Mouse (Mus musculus) stomach, embryonic 16.5 days (tissue): Measurements from ENCODE around the gene Syngr3. TPM values are rescaled to one million over a fixed set of nuclear protein-coding genes. Genes with fewer than 3 reads are reported as not detected.
A peak's percentile ranks its signal among the peaks of the same experiment; 100 is the strongest.

Source experiments
- ATAC-seq: fragments of 200-750 bp; cut with Nextera tagmentation; 2 replicates; pipeline ENCODE4 v1.8.0; 2017; ENCODE audit warnings: moderate number of reproducible peaks, moderate TSS enrichment; ENCODE audit not compliant: insufficient read depth, low FRiP score
- H3K27ac ChIP-seq: fragments of 300-500 bp; sonication (generic); 2 replicates; pipeline ENCODE4 v1.5.1; 2014; ENCODE audit warnings: low read length
- H3K27me3 ChIP-seq: fragments of 300-500 bp; sonication (generic); 2 replicates; pipeline ENCODE4 v1.6.1; 2014; ENCODE audit warnings: low read length, control low read depth, mixed read lengths; ENCODE audit not compliant: control insufficient read depth, insufficient read depth
- H3K36me3 ChIP-seq: fragments of 300-500 bp; sonication (generic); 2 replicates; pipeline ENCODE4 v1.6.1; 2014; ENCODE audit warnings: low read length; ENCODE audit not compliant: control insufficient read depth, insufficient read depth
- H3K4me1 ChIP-seq: fragments of 300-500 bp; sonication (generic); 2 replicates; pipeline ENCODE4 v1.6.1; 2014; ENCODE audit warnings: low read length, control low read depth, mixed read lengths; ENCODE audit not compliant: control insufficient read depth, insufficient read depth
- H3K4me2 ChIP-seq: fragments of 300-500 bp; sonication (generic); 2 replicates; pipeline ENCODE4 v1.6.1; 2014; ENCODE audit warnings: low read depth, low read length, mixed read lengths
- H3K4me3 ChIP-seq: fragments of 300-500 bp; sonication (generic); replicated peaks from 2 replicates; pipeline ENCODE4 v1.5.1; 2014; ENCODE audit warnings: mild to moderate bottlenecking, low read length
- H3K9ac ChIP-seq: fragments of 300-500 bp; sonication (generic); 2 replicates; pipeline ENCODE4 v1.6.1; 2014; ENCODE audit warnings: low read length
- H3K9me3 ChIP-seq: fragments of 300-500 bp; sonication (generic); replicated peaks from 2 replicates; pipeline ENCODE4 v1.6.1; 2016; ENCODE audit warnings: low read length, control low read depth; ENCODE audit not compliant: control insufficient read depth
- WGBS: fragments of 180-500 bp; shearing (Covaris S2); extraction: QIAGEN DNeasy Blood & Tissue Kit; methylation state at CpG from one replicate; pipeline ENCODE4 v1.1.7; 2014; 5-methylcytosine and 5-hydroxymethylcytosine counted together
- polyA plus RNA-seq: library from polyadenylated mRNA; unstranded; fragments of >200 nt; fragmentation: Nextera tagmentation; extraction: Ambion mirVana; gene quantifications from 2 replicates; pipeline ENCODE4 v1.2.1, GENCODE M21; 2015

The Syngr3 gene
- polyA plus RNA-seq, 1 experiment from 2014 or later: 6.1 TPM

GRCm38 (mm10) chr17:24708646-24709045, 18.9 kb upstream of the Syngr3 start:
- 27% methylated on average over 2 of the region's 2 CpGs for WGBS

GRCm38 (mm10) chr17:24707801-24708425, 18.2 kb upstream of the Syngr3 start:
- Histone ChIP-seq H3K4me1 (peaks cover 16% of the 10 kb centered on the region; the same call in 1 of the 2 replicates), H3K27ac (peak overlapping the region; percentile 78; the same call in 1 of the 2 replicates), H3K27me3 (no peaks in the 10 kb centered on the region), H3K4me2 (peak overlapping the region; percentile 56), H3K36me3 (peaks cover 11% of the 10 kb centered on the region; the same call in 1 of the 2 replicates), H3K9me3 (no peaks in the 10 kb centered on the region), H3K9ac (peak overlapping the region; percentile 81), H3K4me3 (peak overlapping the region; percentile 78)
- ATAC-seq: peak; percentile 11; the same call in 1 of the 2 replicates
- 4% methylated on average over 24 of the region's 24 CpGs for WGBS

More at GRCm38 (mm10) chr17:24708646-24709045, 18.9 kb upstream of the Syngr3 start:
- no peak for ATAC-seq
- Histone ChIP-seq H3K9me3 (no peaks in the 10 kb centered on the region), H3K27me3 (no peaks in the 10 kb centered on the region), H3K4me1 (peaks cover 16% of the 10 kb centered on the region; the same call in 1 of the 2 replicates), H3K9ac (no peak overlapping the region), H3K27ac (no peak overlapping the region), H3K4me2 (no peak overlapping the region), H3K36me3 (peaks cover 9% of the 10 kb centered on the region; the same call in 1 of the 2 replicates), H3K4me3 (0 out of 2 replicates have a peak overlapping the region, but pooled peaks have one; percentile 78)

- peak within 1 kb of the TSS; percentile 78 for H3K4me3 ChIP-seq
- peak within 1 kb of the TSS; percentile 81 for H3K9ac ChIP-seq
- H3K4me1 ChIP-seq: peaks cover 16% of the 10 kb centered on the region; the same call in 1 of the 2 replicates
- ATAC-seq: peak; percentile 87
- no peaks in the 10 kb centered on the region for H3K9me3 ChIP-seq
- peak within 1 kb of the TSS; percentile 78 for H3K27ac ChIP-seq
- H3K27me3 ChIP-seq: no peaks in the 10 kb centered on the region
- peak within 1 kb of the TSS; percentile 56 for H3K4me2 ChIP-seq
- WGBS: 3% methylated on average over 32 of the region's 32 CpGs
- peaks cover 18% of the 10 kb centered on the region; the same call in 1 of the 2 replicates for H3K36me3 ChIP-seq
Measured at GRCm38 (mm10) chr17:24706982-24707800, 17.4 kb upstream of the Syngr3 start, which contains the start of gene Tbl3. Gene Tbl3, minus strand, starts transcription at chr17:24707660.

GRCm38 (mm10) chr17:24705821-24706220, 16.1 kb upstream of the Syngr3 start:
- Histone ChIP-seq H3K27ac (no peak overlapping the region), H3K9me3 (no peaks in the 10 kb centered on the region), H3K27me3 (no peaks in the 10 kb centered on the region), H3K4me1 (peaks cover 16% of the 10 kb centered on the region; the same call in 1 of the 2 replicates), H3K36me3 (peaks cover 23% of the 10 kb centered on the region), H3K4me3 (no peak overlapping the region), H3K9ac (no peak overlapping the region), H3K4me2 (no peak overlapping the region)
- ATAC-seq: no peak
- WGBS: 95% methylated on average over 3 of the region's 3 CpGs

- 93% methylated on average over 9 of the region's 9 CpGs for WGBS
- Histone ChIP-seq H3K36me3 (peaks cover 23% of the 10 kb centered on the region), H3K9ac (no peak overlapping the region)
Measured at GRCm38 (mm10) chr17:24701251-24701650, 11.5 kb upstream of the Syngr3 start.

GRCm38 (mm10) chr17:24699473-24699872, 9.7 kb upstream of the Syngr3 start:
- Histone ChIP-seq H3K9me3 (no peaks in the 10 kb centered on the region), H3K27ac (no peak overlapping the region), H3K4me3 (no peak overlapping the region), H3K4me2 (no peak overlapping the region), H3K9ac (peak overlapping the region; percentile 1; the same call in 1 of the 2 replicates), H3K4me1 (peaks cover 24% of the 10 kb centered on the region), H3K36me3 (peaks cover 21% of the 10 kb centered on the region), H3K27me3 (no peaks in the 10 kb centered on the region)
- ATAC-seq: no peak
- WGBS: 75% methylated on average over 2 of the region's 2 CpGs

More at GRCm38 (mm10) chr17:24701251-24701650, 11.5 kb upstream of the Syngr3 start:
- Histone ChIP-seq H3K4me3 (no peak overlapping the region), H3K9me3 (no peaks in the 10 kb centered on the region), H3K4me1 (peaks cover 22% of the 10 kb centered on the region), H3K27ac (no peak overlapping the region), H3K27me3 (no peaks in the 10 kb centered on the region), H3K4me2 (no peak overlapping the region)
- ATAC-seq: no peak

GRCm38 (mm10) chr17:24698715-24699114, 9.0 kb upstream of the Syngr3 start:
- H3K4me2 ChIP-seq: 0 out of 2 replicates have a peak overlapping the region, but pooled peaks have one; percentile 15

GRCm38 (mm10) chr17:24697985-24698384, 8.2 kb upstream of the Syngr3 start:
- no peaks in the 10 kb centered on the region for H3K9me3 ChIP-seq
- WGBS: 27% methylated on average over 5 of the region's 5 CpGs
- H3K36me3 ChIP-seq: peaks cover 13% of the 10 kb centered on the region
- 0 out of 2 replicates have a peak overlapping the region, but pooled peaks have one; percentile 15 for H3K4me2 ChIP-seq
- H3K4me3 ChIP-seq: no peak overlapping the region
- no peak for ATAC-seq
- peak overlapping the region; percentile 35 for H3K9ac ChIP-seq
- H3K27ac ChIP-seq: peak overlapping the region; percentile 64
- H3K27me3 ChIP-seq: no peaks in the 10 kb centered on the region
- peaks cover 24% of the 10 kb centered on the region for H3K4me1 ChIP-seq

More at GRCm38 (mm10) chr17:24698715-24699114, 9.0 kb upstream of the Syngr3 start:
- Histone ChIP-seq H3K36me3 (peaks cover 15% of the 10 kb centered on the region), H3K9ac (no peak overlapping the region; the same call in 1 of the 2 replicates), H3K27ac (peak overlapping the region; percentile 64; the same call in 1 of the 2 replicates), H3K4me1 (peaks cover 24% of the 10 kb centered on the region), H3K9me3 (no peaks in the 10 kb centered on the region), H3K4me3 (no peak overlapping the region), H3K27me3 (no peaks in the 10 kb centered on the region)
- 66% methylated on average over 9 of the region's 9 CpGs for WGBS
- ATAC-seq: no peak
